Mouse (Mus musculus): ENCODE measurements around the gene Pde6h. TPM values are rescaled to one million over a fixed set of nuclear protein-coding genes. Genes with fewer than 3 reads are reported as not detected.

Gene Pde6h
- total and polyA plus RNA-seq, 3 experiments = 0.04 to 0.30 TPM; not detected in 1

DNA sequence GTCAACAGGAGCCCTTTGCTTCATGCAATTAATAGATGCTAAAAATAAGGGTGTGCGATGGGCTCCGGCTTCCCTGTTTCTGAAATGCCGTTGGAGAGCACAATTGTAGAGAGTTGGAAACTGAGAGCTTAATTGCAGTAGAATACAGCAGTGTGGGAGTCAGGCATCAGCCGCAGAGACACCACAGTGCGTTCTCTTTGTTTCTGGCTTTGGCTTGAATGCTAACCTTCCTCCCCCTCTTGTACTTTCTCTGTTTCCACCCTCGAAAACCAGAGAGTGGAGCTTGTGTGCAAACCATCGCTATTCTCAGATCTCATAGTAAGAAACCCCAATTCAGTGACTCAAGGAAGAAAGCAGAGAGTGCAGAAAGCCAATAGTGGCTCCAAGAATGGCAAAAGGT, 74.5 kb downstream of the Pde6h start:
- Histone ChIP-seq H3K4me2 (ENCODE audit: insufficient read depth, low read depth, poor library complexity, severe bottlenecking) (no peak overlapping the region), H3K4me1 (ENCODE audit: control insufficient read depth in 1 of 2, insufficient read depth in 2 of 2) (peaks cover 4 to 6% of the 10 kb centered on the region in 2 experiments; a peak in 3 of 4 replicates), H3K27me3 (replicated peaks) (no peaks in the 10 kb centered on the region), H3K79me2 (replicated peaks; ENCODE audit: control insufficient read depth, extremely low read depth, insufficient read depth, poor library complexity, severe bottlenecking) (no peaks in the 10 kb centered on the region), H3K9me3 (replicated peaks; ENCODE audit: low read length) (no peaks in the 10 kb centered on the region), H3K9ac (ENCODE audit: insufficient read depth, low read depth) (no peak overlapping the region), H3K4me3 (replicated peaks in 1 of 3; ENCODE audit: low read depth in 2 of 3, low read length in 2 of 3, poor library complexity in 1 of 3) (no peak overlapping the region), H3K27ac (ENCODE audit: insufficient read depth, low read depth) (no peak overlapping the region), H3K36me3 (replicated peaks in 1 of 2; ENCODE audit: control insufficient read depth in 1 of 2, insufficient read depth in 1 of 2, low read length in 1 of 2) (no peaks in the 10 kb centered on the region)
- in situ Hi-C loops (cut with MboI; ENCODE audit: low pct_ligation_motif_present, low pct_unique_long_range_greater_than_20kb, low sequenced_read_pairs) (loop anchor here (25.0 kb wide), 1 partner anchor 561 kb away; no protein-coding TSS in a partner anchor), dilution Hi-C loops (cut with MboI; ENCODE audit: extremely low pct_ligation_motif_present, extremely low pct_unique_long_range_greater_than_20kb, low sequenced_read_pairs) (loop anchor here (25.0 kb wide), 1 partner anchor 136 kb away; the partner anchor contains the start of gene Art4)
- TF ChIP-seq SIN3A (IDR thresholded peaks at IDR 0.05; ENCODE audit: low read length) (no peak), ZMIZ1 (IDR thresholded peaks at IDR 0.05; ENCODE audit: low read depth, low read length) (no peak), TCF12 (IDR thresholded peaks at IDR 0.05; ENCODE audit: low read depth, low read length) (no peak), SMC3 (IDR thresholded peaks at IDR 0.05; ENCODE audit: low read depth, low read length) (no peak), CHD1 (IDR thresholded peaks at IDR 0.05; ENCODE audit: low read depth, low read length) (no peak), JUN (IDR thresholded peaks at IDR 0.05; ENCODE audit: insufficient read depth, low read depth, low read length) (no peak), BHLHE40 (IDR thresholded peaks at IDR 0.05; ENCODE audit: low read depth, low read length) (no peak), ZKSCAN1 (IDR thresholded peaks at IDR 0.05; ENCODE audit: borderline replicate concordance, low read depth, low read length) (no peak), MAFK (IDR thresholded peaks at IDR 0.05; ENCODE audit: insufficient replicate concordance, low read length) (no peak), USF2 (conservative IDR thresholded peaks at IDR 0.05; ENCODE audit: low read depth, low read length) (no peak), USF1 (IDR thresholded peaks at IDR 0.05; ENCODE audit: low read depth, low read length) (no peak), CHD2 (IDR thresholded peaks at IDR 0.05; ENCODE audit: low read length) (no peak), MXI1 (IDR thresholded peaks at IDR 0.05; ENCODE audit: low read depth, low read length) (no peak), TBP (conservative IDR thresholded peaks at IDR 0.05; ENCODE audit: low read depth, low read length) (no peak), HCFC1 (IDR thresholded peaks at IDR 0.05; ENCODE audit: low read depth, low read length) (no peak)
- no peak for DNase-seq (ENCODE audit: extremely low read depth)

GRCm38 (mm10) chr6:136999009-136999408, 75.4 kb downstream of the Pde6h start:
- H3K79me2 ChIP-seq (replicated peaks; ENCODE audit: control insufficient read depth, extremely low read depth, insufficient read depth, poor library complexity, severe bottlenecking) = no peaks in the 10 kb centered on the region
- no peaks in the 10 kb centered on the region for H3K27me3 ChIP-seq (replicated peaks)
- dilution Hi-C loops (cut with MboI; ENCODE audit: extremely low pct_ligation_motif_present, extremely low pct_unique_long_range_greater_than_20kb, low sequenced_read_pairs) = loop anchor here (25.0 kb wide), 1 partner anchor 137 kb away; the partner anchor contains the start of gene Art4
- no peak overlapping the region for H3K9ac ChIP-seq (ENCODE audit: insufficient read depth, low read depth)
- H3K4me1 ChIP-seq (ENCODE audit: control insufficient read depth in 1 of 2, insufficient read depth in 2 of 2) = peaks cover 4 to 6% of the 10 kb centered on the region in 2 experiments; a peak in 3 of 4 replicates
- no peak overlapping the region for H3K4me3 ChIP-seq (replicated peaks in 1 of 3; ENCODE audit: low read depth in 2 of 3, low read length in 2 of 3, poor library complexity in 1 of 3)
- in situ Hi-C loops (cut with MboI; ENCODE audit: low pct_ligation_motif_present, low pct_unique_long_range_greater_than_20kb, low sequenced_read_pairs) = loop anchor here (25.0 kb wide), 1 partner anchor 562 kb away; no protein-coding TSS in a partner anchor
- H3K4me2 ChIP-seq (ENCODE audit: insufficient read depth, low read depth, poor library complexity, severe bottlenecking) = no peak overlapping the region
- no peak overlapping the region for H3K27ac ChIP-seq (ENCODE audit: insufficient read depth, low read depth)
- no peaks in the 10 kb centered on the region for H3K36me3 ChIP-seq (replicated peaks in 1 of 2; ENCODE audit: control insufficient read depth in 1 of 2, insufficient read depth in 1 of 2, low read length in 1 of 2)
- H3K9me3 ChIP-seq (replicated peaks; ENCODE audit: low read length) = peaks cover 3% of the 10 kb centered on the region
- no peak for DNase-seq (ENCODE audit: extremely low read depth)
- no peak for TF ChIP-seq MXI1 (IDR thresholded peaks at IDR 0.05; ENCODE audit: low read depth, low read length)
- TF ChIP-seq UBTF (IDR thresholded peaks at IDR 0.05; ENCODE audit: low read depth, low read length) = no peak
- TF ChIP-seq MYC (IDR thresholded peaks at IDR 0.05; ENCODE audit: low read depth, low read length) = no peak
- TF ChIP-seq GABPA (IDR thresholded peaks at IDR 0.05; ENCODE audit: insufficient replicate concordance, low read depth, low read length) = no peak
- TF ChIP-seq CHD2 (IDR thresholded peaks at IDR 0.05; ENCODE audit: low read length) = no peak
